Mouse (Mus musculus) hindbrain, embryonic 14.5 days (tissue): ENCODE data around the gene Gm3839. TPM values are rescaled to one million over a fixed set of nuclear protein-coding genes. Genes with fewer than 3 reads are reported as not detected.
"Not testable (repeated sequence)": the region's sequence is repeated elsewhere in the genome, so short reads cannot be mapped to it uniquely, and the experiment has no call there.

ENCODE experiments used
- ATAC-seq: fragments of 200-750 bp; cut with Nextera tagmentation; 2 replicates; pipeline ENCODE4 v1.8.0; 2017; ENCODE audit warnings: moderate number of reproducible peaks, mild to moderate bottlenecking, moderate TSS enrichment, moderate library complexity; ENCODE audit not compliant: low FRiP score
- DNase-seq: peaks from one replicate; pipeline ENCODE4 v3.0.0-alpha.2; 2015; ENCODE audit warnings: low spot score
- H3K27ac ChIP-seq: fragments of 300-500 bp; sonication (generic); 2 replicates; pipeline ENCODE4 v1.5.1; 2014; ENCODE audit warnings: mild to moderate bottlenecking, moderate library complexity
- H3K27me3 ChIP-seq: fragments of 300-500 bp; sonication (generic); 2 replicates; pipeline ENCODE4 v1.6.1; 2014; ENCODE audit warnings: mild to moderate bottlenecking, low read length, mixed read lengths; ENCODE audit not compliant: control insufficient read depth, insufficient read depth
- H3K36me3 ChIP-seq: fragments of 300-500 bp; sonication (generic); replicated peaks from 2 replicates; pipeline ENCODE4 v1.6.1; 2014; ENCODE audit not compliant: control insufficient read depth, insufficient read depth
- H3K4me1 ChIP-seq: fragments of 300-500 bp; sonication (generic); replicated peaks from 2 replicates; pipeline ENCODE4 v1.6.1; 2014; ENCODE audit warnings: antibody characterized with exemption, low read length, mixed read lengths; ENCODE audit not compliant: control insufficient read depth, insufficient read depth
- H3K4me2 ChIP-seq: fragments of 300-500 bp; sonication (generic); replicated peaks from 2 replicates; pipeline ENCODE4 v1.6.1; 2014; ENCODE audit warnings: mild to moderate bottlenecking, moderate library complexity
- H3K4me3 ChIP-seq: fragments of 300-500 bp; sonication (generic); replicated peaks from 2 replicates; pipeline ENCODE4 v1.5.1; 2014; ENCODE audit warnings: mild to moderate bottlenecking, low read length
- H3K9ac ChIP-seq: fragments of 300-500 bp; sonication (generic); 2 replicates; pipeline ENCODE4 v1.6.1; 2014
- H3K9me3 ChIP-seq: fragments of 300-500 bp; sonication (generic); 2 replicates; pipeline ENCODE4 v1.6.1; 2016; ENCODE audit warnings: low read length; ENCODE audit not compliant: control insufficient read depth
- WGBS: fragments of 180-500 bp; shearing (Covaris S2); extraction: QIAGEN DNeasy Blood & Tissue Kit; methylation state at CpG from one replicate; pipeline ENCODE4 v1.1.7; 2014; 5-methylcytosine and 5-hydroxymethylcytosine counted together
- polyA plus RNA-seq: library from polyadenylated mRNA; unstranded; fragments of >200 nt; fragmentation: Nextera tagmentation; extraction: Ambion mirVana; gene quantifications from 2 replicates; pipeline ENCODE4 v1.2.1, GENCODE M21; 2014

The Gm3839 gene
- polyA plus RNA-seq = 1.7 TPM in 2 replicates

- H3K36me3 ChIP-seq, H3K9ac ChIP-seq, H3K4me3 ChIP-seq, H3K4me1 ChIP-seq, H3K27me3 ChIP-seq, H3K9me3 ChIP-seq, H3K27ac ChIP-seq, ATAC-seq, H3K4me2 ChIP-seq, DNase-seq: not testable (repeated sequence)
These were observed at the start of gene Gm3839 for GRCm38 (mm10) chr14:11356626-11357025. Gene Gm3839 (minus strand): TSS chr14:11356726.

- H3K4me1 ChIP-seq = no peaks in the 10 kb centered on the region
- no peak overlapping the region for H3K4me2 ChIP-seq
- no peak overlapping the region for H3K27ac ChIP-seq
- H3K27me3 ChIP-seq = no peaks in the 10 kb centered on the region
- no peak overlapping the region for H3K9ac ChIP-seq
- no peaks in the 10 kb centered on the region for H3K36me3 ChIP-seq
- no peak for DNase-seq
- no peak overlapping the region for H3K4me3 ChIP-seq
- no peaks in the 10 kb centered on the region for H3K9me3 ChIP-seq
- WGBS = 67% methylated on average over 9 of the region's 9 CpGs
- no peak for ATAC-seq
These were observed 49.1 kb upstream of the Gm3839 start for GRCm38 (mm10) chr14:11405661-11406060.

GRCm38 (mm10) chr14:11377846-11378245 is 21.3 kb upstream of the Gm3839 start:
- 93% methylated on average over 3 of the region's 3 CpGs for WGBS
- H3K36me3 ChIP-seq = no peaks in the 10 kb centered on the region
- H3K4me3 ChIP-seq = no peak overlapping the region
- H3K9ac ChIP-seq = no peak overlapping the region
- H3K27me3 ChIP-seq = no peaks in the 10 kb centered on the region
- H3K9me3 ChIP-seq = no peaks in the 10 kb centered on the region
- H3K4me2 ChIP-seq = no peak overlapping the region
- H3K4me1 ChIP-seq = no peaks in the 10 kb centered on the region
- ATAC-seq (no peak), DNase-seq (no peak)
- H3K27ac ChIP-seq = no peak overlapping the region

- H3K4me2 ChIP-seq = no peak overlapping the region
- ATAC-seq (no peak), DNase-seq (no peak)
- no peaks in the 10 kb centered on the region for H3K36me3 ChIP-seq
- 93% methylated on average over 5 of the region's 5 CpGs for WGBS
- H3K9ac ChIP-seq = no peak overlapping the region
- no peak overlapping the region for H3K27ac ChIP-seq
- H3K4me3 ChIP-seq = no peak overlapping the region
- H3K9me3 ChIP-seq = no peaks in the 10 kb centered on the region
- H3K27me3 ChIP-seq = no peaks in the 10 kb centered on the region
- no peaks in the 10 kb centered on the region for H3K4me1 ChIP-seq
These were observed 18.7 kb upstream of the Gm3839 start for GRCm38 (mm10) chr14:11375225-11375624.

GRCm38 (mm10) chr14:11346086-11346485 is 10.4 kb downstream of the Gm3839 start:
- no peak overlapping the region for H3K9ac ChIP-seq
- H3K9me3 ChIP-seq = peaks cover 14% of the 10 kb centered on the region; the same call in 1 of the 2 replicates
- ATAC-seq (no peak), DNase-seq (no peak)
- H3K27me3 ChIP-seq = no peaks in the 10 kb centered on the region
- H3K27ac ChIP-seq = no peak overlapping the region
- 85% methylated on average over 3 of the region's 3 CpGs for WGBS
- H3K4me2 ChIP-seq = no peak overlapping the region
- no peaks in the 10 kb centered on the region for H3K36me3 ChIP-seq
- H3K4me1 ChIP-seq = no peaks in the 10 kb centered on the region
- H3K4me3 ChIP-seq = no peak overlapping the region

GRCm38 (mm10) chr14:11329993-11330392 is 26.5 kb downstream of the Gm3839 start:
- 39% methylated on average over 2 of the region's 2 CpGs for WGBS
- no peak for ATAC-seq
- no peaks in the 10 kb centered on the region for H3K36me3 ChIP-seq

GRCm38 (mm10) chr14:11307079-11307478 is 49.4 kb downstream of the Gm3839 start:
- DNase-seq = no peak
- 39% methylated on average over 2 of the region's 2 CpGs for WGBS

More at GRCm38 (mm10) chr14:11329993-11330392, 26.5 kb downstream of the Gm3839 start:
- no peak overlapping the region for H3K9ac ChIP-seq
- no peak overlapping the region for H3K27ac ChIP-seq
- no peak overlapping the region for H3K4me3 ChIP-seq
- H3K27me3 ChIP-seq = no peaks in the 10 kb centered on the region
- no peaks in the 10 kb centered on the region for H3K4me1 ChIP-seq
- no peak overlapping the region for H3K4me2 ChIP-seq
- H3K9me3 ChIP-seq = 0 out of 2 replicates have a peak, but pooled peaks cover 8% of the 10 kb centered on the region
- DNase-seq = no peak

GRCm38 (mm10) chr14:11287956-11288355 is 68.6 kb downstream of the Gm3839 start:
- not testable (repeated sequence) for ATAC-seq

More at GRCm38 (mm10) chr14:11307079-11307478, 49.4 kb downstream of the Gm3839 start:
- Histone ChIP-seq H3K4me1 (no peaks in the 10 kb centered on the region), H3K9me3 (no peaks in the 10 kb centered on the region), H3K9ac (no peak overlapping the region), H3K27ac (no peak overlapping the region), H3K4me2 (no peak overlapping the region), H3K36me3 (no peaks in the 10 kb centered on the region), H3K4me3 (no peak overlapping the region), H3K27me3 (no peaks in the 10 kb centered on the region)
- no peak for ATAC-seq

GRCm38 (mm10) chr14:11257161-11257705 is 99.3 kb downstream of the Gm3839 start:
- no peak overlapping the region for H3K27ac ChIP-seq
- WGBS = 90% methylated on average over 4 of the region's 4 CpGs
- no peak overlapping the region for H3K9ac ChIP-seq
- DNase-seq = no peak
- H3K36me3 ChIP-seq = no peaks in the 10 kb centered on the region
- no peaks in the 10 kb centered on the region for H3K4me1 ChIP-seq
- H3K27me3 ChIP-seq = no peaks in the 10 kb centered on the region
- no peak overlapping the region for H3K4me3 ChIP-seq
- no peaks in the 10 kb centered on the region for H3K9me3 ChIP-seq
- no peak for ATAC-seq
- H3K4me2 ChIP-seq = no peak overlapping the region

More at GRCm38 (mm10) chr14:11287956-11288355, 68.6 kb downstream of the Gm3839 start:
- not testable (repeated sequence) for H3K4me3 ChIP-seq, H3K4me1 ChIP-seq, H3K9me3 ChIP-seq, H3K27ac ChIP-seq, H3K4me2 ChIP-seq, DNase-seq, H3K36me3 ChIP-seq, H3K27me3 ChIP-seq, H3K9ac ChIP-seq
- WGBS = 88% methylated on average over 3 of the region's 3 CpGs

GRCm38 (mm10) chr14:11248053-11248452 is 108.5 kb downstream of the Gm3839 start:
- Histone ChIP-seq H3K27ac (no peak overlapping the region), H3K4me3 (no peak overlapping the region), H3K4me2 (no peak overlapping the region), H3K27me3 (no peaks in the 10 kb centered on the region), H3K9ac (no peak overlapping the region), H3K9me3 (no peaks in the 10 kb centered on the region), H3K36me3 (no peaks in the 10 kb centered on the region), H3K4me1 (no peaks in the 10 kb centered on the region)
- ATAC-seq (no peak), DNase-seq (no peak)
